Mouse (Mus musculus): ENCODE measurements around the gene Runx1.

DNA sequence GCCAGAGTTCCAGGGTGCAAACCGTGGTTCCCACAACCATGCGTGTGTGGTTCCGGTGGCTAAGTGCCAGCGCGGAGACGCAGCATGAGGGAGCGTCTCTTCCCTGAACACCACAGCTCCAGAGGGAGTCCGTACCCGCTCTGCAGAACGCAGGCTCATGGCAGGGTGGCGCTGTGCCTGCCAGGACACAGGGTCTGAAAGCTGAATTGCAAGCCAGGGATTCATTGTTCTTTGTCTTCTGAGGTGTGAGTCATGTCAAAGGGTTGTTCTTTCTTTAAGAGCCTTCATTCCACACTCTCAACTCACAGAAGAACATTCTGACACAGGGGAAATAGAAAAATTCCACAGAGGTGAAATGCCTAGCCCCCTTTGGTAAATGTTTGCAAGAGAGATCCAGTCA is 202.0 kb downstream of the Runx1 start:
- no peak for TF ChIP-seq CTCF (IDR thresholded peaks at IDR 0.05; ENCODE audit: low read depth)
- TF ChIP-seq EP300 (IDR thresholded peaks at IDR 0.05; ENCODE audit: low read depth) = no peak

All from liver, embryonic 14.5 days (tissue).